Mouse (Mus musculus) forebrain, embryonic 11.5 days (tissue): ENCODE measurements around the gene Cass4. TPM values are rescaled to one million over a fixed set of nuclear protein-coding genes. Genes with fewer than 3 reads are reported as not detected.

Source experiments
- ATAC-seq: fragments of 200-750 bp; cut with Nextera tagmentation; replicated peaks from 2 replicates; pipeline ENCODE4 v1.8.0; 2017; ENCODE audit warnings: moderate TSS enrichment; ENCODE audit not compliant: low FRiP score
- DNase-seq: peaks from one replicate; pipeline ENCODE4 v3.0.0-alpha.2; 2017; ENCODE audit warnings: low spot score
- H3K27ac ChIP-seq: fragments of 300-500 bp; sonication (generic); 2 replicates; pipeline ENCODE4 v1.5.1; 2014; ENCODE audit warnings: low read depth, low read length
- H3K27me3 ChIP-seq: fragments of 300-500 bp; sonication (generic); 2 replicates; pipeline ENCODE4 v1.6.1; 2014; ENCODE audit warnings: mild to moderate bottlenecking, low read length, mixed read lengths; ENCODE audit not compliant: control insufficient read depth, insufficient read depth
- H3K36me3 ChIP-seq: fragments of 300-500 bp; sonication (generic); 2 replicates; pipeline ENCODE4 v1.6.1; 2014; ENCODE audit warnings: mild to moderate bottlenecking, low read length, moderate library complexity, mixed read lengths; ENCODE audit not compliant: control insufficient read depth, insufficient read depth
- H3K4me1 ChIP-seq: fragments of 300-500 bp; sonication (generic); replicated peaks from 2 replicates; pipeline ENCODE4 v1.6.1; 2014; ENCODE audit warnings: low read length, mixed read lengths; ENCODE audit not compliant: control insufficient read depth, insufficient read depth
- H3K4me2 ChIP-seq: fragments of 300-500 bp; sonication (generic); 2 replicates; pipeline ENCODE4 v1.6.1; 2014; ENCODE audit warnings: low read depth, mild to moderate bottlenecking, low read length, moderate library complexity, mixed read lengths; ENCODE audit not compliant: severe bottlenecking
- H3K4me3 ChIP-seq: fragments of 300-500 bp; sonication (generic); 2 replicates; pipeline ENCODE4 v1.5.1; 2014; ENCODE audit warnings: low read depth, low read length
- H3K9ac ChIP-seq: fragments of 300-500 bp; sonication (generic); 2 replicates; pipeline ENCODE4 v1.6.1; 2014; ENCODE audit warnings: low read length
- H3K9me3 ChIP-seq: fragments of 300-500 bp; sonication (generic); 2 replicates; pipeline ENCODE4 v1.6.1; 2016; ENCODE audit warnings: low read length, mixed read lengths; ENCODE audit not compliant: control insufficient read depth
- WGBS: fragments of 180-500 bp; shearing (Covaris S2); extraction: QIAGEN DNeasy Blood & Tissue Kit; methylation state at CpG from one replicate; pipeline ENCODE4 v1.1.7; 2014; 5-methylcytosine and 5-hydroxymethylcytosine counted together
- polyA plus RNA-seq: library from polyadenylated mRNA; unstranded; fragments of >200 nt; fragmentation: Nextera tagmentation; extraction: Ambion mirVana; gene quantifications from 2 replicates; pipeline ENCODE4 v1.2.1, GENCODE M21; 2014

Gene Cass4
- polyA plus RNA-seq, 1 experiment from 2014 or later, result 0.47 TPM

- no peak overlapping the region for H3K9ac ChIP-seq
- no peak for ATAC-seq
- no peaks in the 10 kb centered on the region for H3K36me3 ChIP-seq
- no peak overlapping the region for H3K4me3 ChIP-seq
- no peak overlapping the region for H3K27ac ChIP-seq
- WGBS, result 74% methylated on average over 4 of the region's 4 CpGs
- no peak for DNase-seq
- no peak overlapping the region for H3K4me2 ChIP-seq
- no peaks in the 10 kb centered on the region for H3K9me3 ChIP-seq
- no peaks in the 10 kb centered on the region for H3K4me1 ChIP-seq
- H3K27me3 ChIP-seq, result no peaks in the 10 kb centered on the region
Measured at GRCm38 (mm10) chr2:172394671-172395070, 1.1 kb downstream of the Cass4 start.

GRCm38 (mm10) chr2:172395961-172396360 is 2.4 kb downstream of the Cass4 start:
- H3K27ac ChIP-seq, result no peak overlapping the region
- no peak for ATAC-seq

GRCm38 (mm10) chr2:172399901-172400300 is 6.3 kb downstream of the Cass4 start:
- Histone ChIP-seq H3K4me2 (no peak overlapping the region), H3K27me3 (no peaks in the 10 kb centered on the region), H3K9ac (no peak overlapping the region), H3K4me3 (no peak overlapping the region), H3K9me3 (no peaks in the 10 kb centered on the region), H3K4me1 (0 out of 2 replicates have a peak, but pooled peaks cover 2% of the 10 kb centered on the region), H3K27ac (no peak overlapping the region), H3K36me3 (no peaks in the 10 kb centered on the region)
- ATAC-seq, result no peak
- WGBS, result 50% methylated on average over 9 of the region's 9 CpGs
- DNase-seq, result no peak

More at GRCm38 (mm10) chr2:172395961-172396360, 2.4 kb downstream of the Cass4 start:
- no peaks in the 10 kb centered on the region for H3K36me3 ChIP-seq
- WGBS, result 46% methylated on average over 9 of the region's 9 CpGs
- no peaks in the 10 kb centered on the region for H3K9me3 ChIP-seq
- no peaks in the 10 kb centered on the region for H3K27me3 ChIP-seq
- no peak for DNase-seq
- H3K9ac ChIP-seq, result no peak overlapping the region
- no peak overlapping the region for H3K4me3 ChIP-seq
- H3K4me2 ChIP-seq, result no peak overlapping the region
- 0 out of 2 replicates have a peak, but pooled peaks cover 2% of the 10 kb centered on the region for H3K4me1 ChIP-seq

- Histone ChIP-seq H3K27me3 (no peaks in the 10 kb centered on the region), H3K9me3 (no peaks in the 10 kb centered on the region), H3K4me1 (0 out of 2 replicates have a peak, but pooled peaks cover 2% of the 10 kb centered on the region), H3K27ac (no peak overlapping the region), H3K4me2 (no peak overlapping the region), H3K36me3 (no peaks in the 10 kb centered on the region), H3K9ac (no peak overlapping the region), H3K4me3 (no peak overlapping the region)
- 82% methylated on average over 13 of the region's 13 CpGs for WGBS
- DNase-seq (no peak), ATAC-seq (no peak)
Measured at GRCm38 (mm10) chr2:172401116-172401825, 7.7 kb downstream of the Cass4 start.

- ATAC-seq (no peak), DNase-seq (no peak)
- no peaks in the 10 kb centered on the region for H3K9me3 ChIP-seq
- WGBS, result 67% methylated on average over 7 of the region's 7 CpGs
- H3K27me3 ChIP-seq, result no peaks in the 10 kb centered on the region
- no peak overlapping the region for H3K4me3 ChIP-seq
- H3K4me2 ChIP-seq, result no peak overlapping the region
- H3K36me3 ChIP-seq, result no peaks in the 10 kb centered on the region
- 0 out of 2 replicates have a peak, but pooled peaks cover 2% of the 10 kb centered on the region for H3K4me1 ChIP-seq
- H3K27ac ChIP-seq, result no peak overlapping the region
- no peak overlapping the region for H3K9ac ChIP-seq
Measured at GRCm38 (mm10) chr2:172404239-172404638, 10.6 kb downstream of the Cass4 start.

GRCm38 (mm10) chr2:172405011-172405410 is 11.4 kb downstream of the Cass4 start:
- no peak for DNase-seq

GRCm38 (mm10) chr2:172406173-172406572 is 12.6 kb downstream of the Cass4 start:
- H3K4me1 ChIP-seq, result no peaks in the 10 kb centered on the region

More at GRCm38 (mm10) chr2:172405011-172405410, 11.4 kb downstream of the Cass4 start:
- Histone ChIP-seq H3K36me3 (no peaks in the 10 kb centered on the region), H3K9ac (no peak overlapping the region), H3K9me3 (no peaks in the 10 kb centered on the region), H3K4me1 (0 out of 2 replicates have a peak, but pooled peaks cover under 1% of the 10 kb centered on the region), H3K27me3 (no peaks in the 10 kb centered on the region), H3K27ac (no peak overlapping the region), H3K4me2 (no peak overlapping the region), H3K4me3 (no peak overlapping the region)
- no peak for ATAC-seq
- WGBS, result 74% methylated on average over 3 of the region's 3 CpGs

GRCm38 (mm10) chr2:172407499-172407898 is 13.9 kb downstream of the Cass4 start:
- no peaks in the 10 kb centered on the region for H3K36me3 ChIP-seq
- no peak overlapping the region for H3K27ac ChIP-seq
- 76% methylated on average over 2 of the region's 2 CpGs for WGBS
- no peak overlapping the region for H3K4me3 ChIP-seq
- no peaks in the 10 kb centered on the region for H3K9me3 ChIP-seq
- no peak for ATAC-seq
- DNase-seq, result no peak
- no peaks in the 10 kb centered on the region for H3K27me3 ChIP-seq
- H3K4me2 ChIP-seq, result no peak overlapping the region
- H3K9ac ChIP-seq, result no peak overlapping the region
- no peaks in the 10 kb centered on the region for H3K4me1 ChIP-seq

More at GRCm38 (mm10) chr2:172406173-172406572, 12.6 kb downstream of the Cass4 start:
- DNase-seq (no peak), ATAC-seq (no peak)
- H3K9ac ChIP-seq, result no peak overlapping the region
- H3K27ac ChIP-seq, result no peak overlapping the region
- no peaks in the 10 kb centered on the region for H3K36me3 ChIP-seq
- H3K9me3 ChIP-seq, result no peaks in the 10 kb centered on the region
- H3K4me3 ChIP-seq, result no peak overlapping the region
- WGBS, result 85% methylated on average over 4 of the region's 4 CpGs
- H3K4me2 ChIP-seq, result no peak overlapping the region
- no peaks in the 10 kb centered on the region for H3K27me3 ChIP-seq

- DNase-seq (no peak), ATAC-seq (no peak)
- Histone ChIP-seq H3K27ac (no peak overlapping the region), H3K4me3 (no peak overlapping the region), H3K4me2 (no peak overlapping the region), H3K36me3 (no peaks in the 10 kb centered on the region), H3K27me3 (no peaks in the 10 kb centered on the region), H3K9ac (no peak overlapping the region), H3K4me1 (peaks cover 3% of the 10 kb centered on the region; the same call in 1 of the 2 replicates), H3K9me3 (no peaks in the 10 kb centered on the region)
- WGBS, result 86% methylated on average over 2 of the region's 2 CpGs
Measured at GRCm38 (mm10) chr2:172410686-172411085, 17.1 kb downstream of the Cass4 start.
